ENCODE assay signal across 32 mouse cellular contexts in genomic region chr6:92231356-92231755, GRCm38 (mm10). TPM values are rescaled to one million over a fixed set of nuclear protein-coding genes. Genes with fewer than 3 reads are reported as not detected.
"Had no signal": no experiment of that assay in that cellular context is flagged by ENCODE, and none has a peak within 500 bp of the region (broad histone marks: within the 10 kb centered on the region; RNA-seq: fewer than 3 reads in every experiment).

No protein-coding gene starts in this region.

- H3K4me2 ChIP-seq: heart, embryonic 11.5 days; heart, embryonic 13.5 days; heart, embryonic 15.5 days; hindbrain, embryonic 13.5 days; hindbrain, embryonic 15.5 days; limb, embryonic 13.5 days; limb, embryonic 15.5 days; liver, embryonic 12.5 days had no signal

- H3K9me3 ChIP-seq: heart, embryonic 13.5 days; heart, embryonic 15.5 days; hindbrain, embryonic 13.5 days; hindbrain, embryonic 15.5 days; limb, embryonic 13.5 days; limb, embryonic 15.5 days; liver, embryonic 12.5 days had no signal

- H3K9ac ChIP-seq: heart, embryonic 13.5 days; heart, embryonic 15.5 days; hindbrain, embryonic 13.5 days; hindbrain, embryonic 15.5 days; limb, embryonic 13.5 days; limb, embryonic 15.5 days; liver, embryonic 12.5 days; liver, embryonic 14.5 days had no signal

- DNase-seq: gastrocnemius, postnatal 14 days; gastrocnemius, postnatal 36 days; heart, adult 11 months; heart, adult 2 months; heart, postnatal 14 days; heart, postnatal 36 days; kidney, postnatal 14 days; layer of hippocampus, adult 9-11 months; layer of hippocampus, postnatal 36 days; left cerebral cortex, postnatal 4 days; lung, adult 18-20 months had no signal

- ATAC-seq: hindbrain, postnatal 0 days; intestine, embryonic 16.5 days; liver, embryonic 12.5 days had no signal

- H3K4me1 ChIP-seq: heart, embryonic 13.5 days; heart, embryonic 15.5 days; hindbrain, embryonic 13.5 days; hindbrain, embryonic 15.5 days; limb, embryonic 13.5 days; limb, embryonic 15.5 days; liver, embryonic 12.5 days had no signal

- H3K36me3 ChIP-seq: heart, embryonic 13.5 days; heart, embryonic 15.5 days; hindbrain, embryonic 13.5 days; hindbrain, embryonic 15.5 days; limb, embryonic 13.5 days; limb, embryonic 15.5 days; liver, embryonic 12.5 days had no signal

- H3K4me3 ChIP-seq: heart, adult 2 months; heart, embryonic 13.5 days; heart, embryonic 15.5 days; hindbrain, embryonic 13.5 days; hindbrain, embryonic 15.5 days; limb, embryonic 13.5 days; limb, embryonic 15.5 days; liver, embryonic 12.5 days had no signal

- H3K27ac ChIP-seq: heart, adult 2 months; heart, embryonic 13.5 days; heart, embryonic 15.5 days; hindbrain, embryonic 13.5 days; hindbrain, embryonic 15.5 days; hindbrain, postnatal 0 days; kidney, postnatal 0 days; limb, embryonic 13.5 days; limb, embryonic 15.5 days; liver, embryonic 12.5 days; liver, embryonic 14.5 days had no signal

- H3K27me3 ChIP-seq: heart, embryonic 15.5 days; hindbrain, embryonic 13.5 days; hindbrain, embryonic 15.5 days; limb, embryonic 13.5 days; limb, embryonic 15.5 days; liver, embryonic 12.5 days had no signal

RNA-seq across cellular contexts. Expression of gene Trh, which starts 13.1 kb away (rescaled TPM):
- total RNA-seq: gastrocnemius, adult 18-20 months; gastrocnemius, adult 8-10 months; gastrocnemius, postnatal 14 days; gastrocnemius, postnatal 36 days; heart, adult 2 months; heart, postnatal 14 days; heart, postnatal 36 days; hematopoietic stem cell, adult 5-6 weeks; liver, adult 2 months had no signal
- polyA plus RNA-seq: gonadal fat pad, adult 2 months; heart, adult 2 months; heart, postnatal 0 days; large intestine, adult 2 months; limb, embryonic 11.5 days; limb, embryonic 13.5 days; limb, embryonic 15.5 days; liver, adult 2 months; liver, embryonic 12.5 days; liver, embryonic 16.5 days had no signal
